Mouse (Mus musculus): ENCODE results near the gene Fam19a5. TPM values are rescaled to one million over a fixed set of nuclear protein-coding genes. Genes with fewer than 3 reads are reported as not detected.

The Fam19a5 gene
- polyA plus RNA-seq, 1 experiment, result 0.11 TPM

DNA sequence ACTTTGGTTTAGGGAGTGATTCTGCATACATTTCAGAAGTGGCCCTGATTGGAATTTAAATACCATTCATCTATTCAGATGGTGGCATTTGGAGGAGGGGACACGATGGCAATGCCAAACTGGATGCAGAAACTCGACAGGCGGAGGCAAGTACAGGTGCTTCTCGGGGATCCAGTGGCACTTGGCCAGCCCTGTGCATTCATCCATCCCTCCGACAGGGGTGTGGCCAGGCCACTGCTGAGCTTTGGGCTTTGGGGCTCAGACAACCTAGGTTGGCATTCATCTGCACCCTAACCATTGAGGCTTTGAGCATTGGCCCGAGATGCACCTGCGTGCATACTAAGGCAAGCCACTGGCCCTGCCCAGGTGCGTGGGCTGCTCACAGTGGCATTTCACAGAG lies 52.6 kb downstream of the Fam19a5 start:
- 92% methylated on average over 8 of the region's 8 CpGs for WGBS
- H3K4me3 ChIP-seq (ENCODE audit: extremely low read depth, insufficient read depth, insufficient read length), result no peak overlapping the region
- no peaks in the 10 kb centered on the region for H3K4me1 ChIP-seq (ENCODE audit: control insufficient read depth, insufficient read depth, insufficient read length)
- H3K27ac ChIP-seq (ENCODE audit: insufficient read depth, low read length), result no peak overlapping the region
- no peaks in the 10 kb centered on the region for H3K27me3 ChIP-seq (ENCODE audit: control insufficient read depth, insufficient read depth, low read length)
- no peak for DNase-seq (ENCODE audit: low read depth in 1 of 2, low spot score in 2 of 2)
- H3K36me3 ChIP-seq (ENCODE audit: control insufficient read depth, insufficient read depth, low read length), result no peaks in the 10 kb centered on the region
- TF ChIP-seq POLR2A (IDR thresholded peaks at IDR 0.05; ENCODE audit: low read depth, low read length), result no peak
- TF ChIP-seq CTCF (IDR thresholded peaks at IDR 0.05; ENCODE audit: extremely low read depth, insufficient read depth, insufficient read length, insufficient replicate concordance), result no peak

DNA sequence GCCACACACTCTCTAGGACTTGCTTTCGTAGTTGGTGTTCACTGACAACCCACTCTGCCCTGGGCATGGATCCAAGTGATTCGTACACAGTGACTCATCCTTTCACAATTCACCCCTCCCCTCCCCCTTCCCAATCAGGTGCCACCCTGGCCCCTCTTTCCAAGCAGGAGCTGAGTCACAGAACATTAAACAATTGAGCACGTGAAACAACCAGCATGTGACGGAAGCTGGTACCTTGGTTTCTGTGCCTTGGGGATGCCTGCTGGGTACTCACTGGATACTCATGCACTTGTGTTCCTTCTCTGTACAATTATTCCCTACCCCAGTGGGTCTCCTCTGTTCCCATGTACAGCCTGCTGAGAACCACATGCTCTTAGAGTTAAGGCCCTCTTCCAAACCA lies 53.0 kb downstream of the Fam19a5 start:
- no peaks in the 10 kb centered on the region for H3K27me3 ChIP-seq (ENCODE audit: control insufficient read depth, insufficient read depth, low read length)
- no peak overlapping the region for H3K4me3 ChIP-seq (ENCODE audit: extremely low read depth, insufficient read depth, insufficient read length)
- H3K27ac ChIP-seq (ENCODE audit: insufficient read depth, low read length), result no peak overlapping the region
- no peak for DNase-seq (ENCODE audit: low read depth in 1 of 2, low spot score in 2 of 2)
- WGBS, result 79% methylated on average over 4 of the region's 4 CpGs
- H3K4me1 ChIP-seq (ENCODE audit: control insufficient read depth, insufficient read depth, insufficient read length), result no peaks in the 10 kb centered on the region
- TF ChIP-seq POLR2A (IDR thresholded peaks at IDR 0.05; ENCODE audit: low read depth, low read length) (no peak), CTCF (IDR thresholded peaks at IDR 0.05; ENCODE audit: extremely low read depth, insufficient read depth, insufficient read length, insufficient replicate concordance) (no peak)
- no peaks in the 10 kb centered on the region for H3K36me3 ChIP-seq (ENCODE audit: control insufficient read depth, insufficient read depth, low read length)

DNA sequence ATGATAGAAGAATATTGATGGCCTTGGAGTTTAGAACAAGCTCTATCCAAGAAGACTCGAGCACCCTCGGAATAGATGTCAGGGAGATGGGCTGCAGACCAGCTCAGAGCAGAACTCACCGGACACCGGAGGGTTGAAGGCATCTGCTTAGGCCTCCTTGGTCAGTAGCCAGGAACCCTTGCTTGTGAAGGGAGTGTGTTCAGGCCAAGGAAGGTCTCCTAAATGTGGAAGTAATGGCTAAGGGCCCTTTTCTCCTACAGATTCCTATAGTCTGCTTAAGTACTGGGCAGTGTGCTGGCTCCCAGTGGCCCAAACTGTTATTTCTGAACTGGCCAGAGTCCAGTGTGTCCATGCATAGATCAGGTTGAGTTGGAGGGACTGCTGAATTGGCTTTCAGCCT lies 53.7 kb downstream of the Fam19a5 start:
- 91% methylated on average over 4 of the region's 4 CpGs for WGBS
- Histone ChIP-seq H3K4me1 (ENCODE audit: control insufficient read depth, insufficient read depth, insufficient read length) (no peaks in the 10 kb centered on the region), H3K4me3 (ENCODE audit: extremely low read depth, insufficient read depth, insufficient read length) (no peak overlapping the region), H3K27me3 (ENCODE audit: control insufficient read depth, insufficient read depth, low read length) (no peaks in the 10 kb centered on the region), H3K27ac (ENCODE audit: insufficient read depth, low read length) (no peak overlapping the region), H3K36me3 (ENCODE audit: control insufficient read depth, insufficient read depth, low read length) (no peaks in the 10 kb centered on the region)
- TF ChIP-seq POLR2A (IDR thresholded peaks at IDR 0.05; ENCODE audit: low read depth, low read length) (no peak), CTCF (IDR thresholded peaks at IDR 0.05; ENCODE audit: extremely low read depth, insufficient read depth, insufficient read length, insufficient replicate concordance) (no peak)
- DNase-seq (ENCODE audit: low read depth in 1 of 2, low spot score in 2 of 2), result no peak

DNA sequence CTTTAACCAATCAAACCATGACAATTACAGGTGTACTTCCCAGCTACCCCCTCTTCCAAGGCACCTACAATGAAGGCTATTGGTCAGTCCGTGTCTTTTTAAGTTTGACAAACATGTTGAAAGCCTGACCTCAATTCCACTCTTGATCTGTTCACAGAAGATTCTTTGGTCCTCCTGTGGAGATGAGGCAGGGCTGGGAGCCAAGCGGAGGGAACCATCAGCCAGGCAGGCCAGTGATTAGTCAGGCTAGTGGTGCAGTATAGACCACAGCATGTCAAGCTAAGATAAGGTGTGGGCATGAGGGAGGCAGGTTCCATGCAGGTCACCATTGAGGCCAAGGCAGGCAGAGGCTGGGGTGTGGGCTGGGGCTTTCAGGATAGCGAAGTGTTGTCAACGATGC lies 54.5 kb downstream of the Fam19a5 start:
- TF ChIP-seq CTCF (IDR thresholded peaks at IDR 0.05; ENCODE audit: extremely low read depth, insufficient read depth, insufficient read length, insufficient replicate concordance), result no peak
- TF ChIP-seq POLR2A (IDR thresholded peaks at IDR 0.05; ENCODE audit: low read depth, low read length), result no peak
- Histone ChIP-seq H3K4me1 (ENCODE audit: control insufficient read depth, insufficient read depth, insufficient read length) (no peaks in the 10 kb centered on the region), H3K27ac (ENCODE audit: insufficient read depth, low read length) (no peak overlapping the region), H3K27me3 (ENCODE audit: control insufficient read depth, insufficient read depth, low read length) (no peaks in the 10 kb centered on the region), H3K4me3 (ENCODE audit: extremely low read depth, insufficient read depth, insufficient read length) (no peak overlapping the region), H3K36me3 (ENCODE audit: control insufficient read depth, insufficient read depth, low read length) (no peaks in the 10 kb centered on the region)
- 84% methylated on average over 4 of the region's 4 CpGs for WGBS
- no peak for DNase-seq (ENCODE audit: low read depth in 1 of 2, low spot score in 2 of 2)

DNA sequence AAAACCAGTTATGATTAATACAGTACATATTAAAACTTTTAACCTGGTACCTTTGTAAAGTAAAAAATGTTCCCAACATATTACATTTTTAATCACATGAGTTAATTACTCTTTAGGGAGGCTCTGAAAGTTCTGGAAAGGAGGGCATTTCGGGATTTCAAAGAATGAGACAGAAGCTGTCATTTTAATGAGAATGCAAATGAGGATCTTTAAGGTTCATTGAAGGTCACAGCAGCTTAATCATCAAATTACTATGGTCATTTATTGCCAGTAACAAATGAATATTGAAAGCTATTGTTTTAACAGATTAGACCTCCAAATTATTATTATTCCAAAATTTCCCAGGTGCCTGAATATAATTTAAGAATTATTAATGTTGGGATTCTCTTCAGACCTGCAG lies 59.2 kb downstream of the Fam19a5 start:
- no peak for DNase-seq (ENCODE audit: low read depth in 1 of 2, low spot score in 2 of 2)
- Histone ChIP-seq H3K27ac (ENCODE audit: insufficient read depth, low read length) (no peak overlapping the region), H3K36me3 (ENCODE audit: control insufficient read depth, insufficient read depth, low read length) (no peaks in the 10 kb centered on the region), H3K4me3 (ENCODE audit: extremely low read depth, insufficient read depth, insufficient read length) (no peak overlapping the region), H3K4me1 (ENCODE audit: control insufficient read depth, insufficient read depth, insufficient read length) (no peaks in the 10 kb centered on the region), H3K27me3 (ENCODE audit: control insufficient read depth, insufficient read depth, low read length) (no peaks in the 10 kb centered on the region)
- whole genome bisulfite sequencing, result 71% methylated on average over 1 of the region's 1 CpGs
- TF ChIP-seq CTCF (IDR thresholded peaks at IDR 0.05; ENCODE audit: extremely low read depth, insufficient read depth, insufficient read length, insufficient replicate concordance), result no peak
- TF ChIP-seq POLR2A (IDR thresholded peaks at IDR 0.05; ENCODE audit: low read depth, low read length), result no peak

DNA sequence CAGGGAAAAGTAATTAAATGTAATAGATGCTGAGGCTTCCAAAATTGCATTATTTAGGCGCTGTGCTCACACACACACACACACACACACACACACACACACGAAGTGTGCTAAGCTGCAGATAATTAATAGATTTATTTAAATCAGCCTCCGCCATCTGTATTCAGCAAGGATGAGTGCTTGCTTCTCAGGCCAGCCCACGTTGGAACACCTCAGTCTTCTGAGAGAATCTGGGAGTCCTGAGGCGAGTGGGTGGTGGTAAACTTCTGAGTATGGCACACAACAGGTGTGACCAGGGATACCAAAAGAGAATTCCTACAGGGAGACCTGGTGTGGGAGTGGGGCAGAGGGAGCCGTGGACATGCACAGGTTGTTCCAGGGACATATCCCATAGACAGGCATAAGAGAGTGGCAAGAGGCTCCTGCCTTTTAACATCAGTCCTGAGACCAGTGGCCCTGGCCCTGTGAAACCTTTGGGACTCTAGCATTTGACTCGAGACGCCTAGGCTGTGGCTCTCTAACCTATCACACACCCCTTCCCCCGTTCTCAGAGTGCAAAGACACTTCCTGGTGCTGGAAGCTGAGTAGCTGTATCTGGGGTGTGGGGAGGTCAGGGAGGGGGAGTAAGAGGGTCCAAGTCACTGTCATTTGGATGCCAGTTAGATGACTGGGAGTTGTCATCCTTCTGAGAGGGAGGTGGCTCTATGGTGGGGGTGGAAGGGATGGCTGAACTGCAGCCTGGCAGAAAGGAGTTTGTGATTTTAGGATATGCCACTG lies 61.6 kb downstream of the Fam19a5 start:
- Histone ChIP-seq H3K36me3 (ENCODE audit: control insufficient read depth, insufficient read depth, low read length) (no peaks in the 10 kb centered on the region), H3K27me3 (ENCODE audit: control insufficient read depth, insufficient read depth, low read length) (no peaks in the 10 kb centered on the region), H3K4me3 (ENCODE audit: extremely low read depth, insufficient read depth, insufficient read length) (no peak overlapping the region), H3K4me1 (ENCODE audit: control insufficient read depth, insufficient read depth, insufficient read length) (no peaks in the 10 kb centered on the region), H3K27ac (ENCODE audit: insufficient read depth, low read length) (no peak overlapping the region)
- TF ChIP-seq POLR2A (IDR thresholded peaks at IDR 0.05; ENCODE audit: low read depth, low read length) (no peak), CTCF (IDR thresholded peaks at IDR 0.05; ENCODE audit: extremely low read depth, insufficient read depth, insufficient read length, insufficient replicate concordance) (no peak)
- WGBS, result 57% methylated on average over 9 of the region's 9 CpGs
- DNase-seq (ENCODE audit: low read depth in 1 of 2, low spot score in 2 of 2), result no peak

DNA sequence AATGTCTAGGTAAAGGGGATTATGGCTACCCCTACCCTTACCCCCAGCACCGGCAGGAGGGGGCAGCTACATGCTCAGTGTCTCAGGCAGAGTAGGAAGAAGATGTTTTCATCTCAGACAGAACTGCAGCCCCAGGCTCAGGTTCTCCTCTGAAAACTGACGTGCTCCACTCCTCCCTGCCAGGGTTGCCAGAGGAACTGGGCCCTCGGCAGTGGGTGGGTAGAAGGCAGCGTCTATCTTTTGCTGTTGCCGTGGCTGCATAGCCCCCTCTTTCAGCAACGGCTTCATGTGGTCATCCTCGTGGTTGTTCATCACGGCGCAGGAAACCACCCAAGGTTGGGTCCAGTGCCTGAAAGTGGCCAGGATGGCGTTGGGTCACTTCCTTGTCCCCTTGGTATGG lies 62.6 kb downstream of the Fam19a5 start:
- 80% methylated on average over 10 of the region's 10 CpGs for WGBS
- Histone ChIP-seq H3K27me3 (ENCODE audit: control insufficient read depth, insufficient read depth, low read length) (no peaks in the 10 kb centered on the region), H3K36me3 (ENCODE audit: control insufficient read depth, insufficient read depth, low read length) (no peaks in the 10 kb centered on the region), H3K4me3 (ENCODE audit: extremely low read depth, insufficient read depth, insufficient read length) (no peak overlapping the region), H3K27ac (ENCODE audit: insufficient read depth, low read length) (no peak overlapping the region), H3K4me1 (ENCODE audit: control insufficient read depth, insufficient read depth, insufficient read length) (no peaks in the 10 kb centered on the region)
- TF ChIP-seq POLR2A (IDR thresholded peaks at IDR 0.05; ENCODE audit: low read depth, low read length), result no peak
- no peak for TF ChIP-seq CTCF (IDR thresholded peaks at IDR 0.05; ENCODE audit: extremely low read depth, insufficient read depth, insufficient read length, insufficient replicate concordance)
- DNase-seq (ENCODE audit: low read depth in 1 of 2, low spot score in 2 of 2), result no peak
